Mouse (Mus musculus) forebrain, embryonic 15.5 days (tissue): ENCODE results near the gene Dnase1l1. TPM values are rescaled to one million over a fixed set of nuclear protein-coding genes. Genes with fewer than 3 reads are reported as not detected.

Experiments
- ATAC-seq: fragments of 200-750 bp; cut with Nextera tagmentation; replicated peaks from 2 replicates; pipeline ENCODE4 v1.8.0; 2017; ENCODE audit warnings: mild to moderate bottlenecking, moderate TSS enrichment, moderate library complexity
- H3K27ac ChIP-seq: fragments of 300-500 bp; sonication (generic); replicated peaks from 2 replicates; pipeline ENCODE4 v1.5.1; 2015; ENCODE audit warnings: mild to moderate bottlenecking, inconsistent platforms
- H3K27me3 ChIP-seq: fragments of 300-500 bp; sonication (generic); 2 replicates; pipeline ENCODE4 v1.6.1; 2015; ENCODE audit warnings: inconsistent platforms
- H3K36me3 ChIP-seq: fragments of 300-500 bp; sonication (generic); 2 replicates; pipeline ENCODE4 v1.6.1; 2015; ENCODE audit warnings: mild to moderate bottlenecking, inconsistent platforms
- H3K4me1 ChIP-seq: fragments of 300-500 bp; sonication (generic); 2 replicates; pipeline ENCODE4 v1.6.1; 2015; ENCODE audit warnings: inconsistent platforms
- H3K4me2 ChIP-seq: fragments of 300-500 bp; sonication (generic); replicated peaks from 2 replicates; pipeline ENCODE4 v1.6.1; 2015; ENCODE audit warnings: mild to moderate bottlenecking, inconsistent platforms
- H3K4me3 ChIP-seq: fragments of 300-500 bp; sonication (generic); 2 replicates; pipeline ENCODE4 v1.5.1; 2015; ENCODE audit warnings: mild to moderate bottlenecking, inconsistent platforms
- H3K9ac ChIP-seq: fragments of 300-500 bp; sonication (generic); replicated peaks from 2 replicates; pipeline ENCODE4 v1.6.1; 2015; ENCODE audit warnings: mild to moderate bottlenecking, inconsistent platforms
- H3K9me3 ChIP-seq: fragments of 300-500 bp; sonication (generic); 2 replicates; pipeline ENCODE4 v1.6.1; 2016; ENCODE audit warnings: inconsistent platforms
- WGBS: fragments of 180-500 bp; shearing (Covaris S2); methylation state at CpG from one replicate; pipeline ENCODE4 v1.1.7; 2015; ENCODE audit warnings: mixed read lengths; 5-methylcytosine and 5-hydroxymethylcytosine counted together
- microRNA-seq: library from miRNA; unstranded; fragments of <30 nt; microRNA quantifications from one replicate; pipeline ENCODE4, GENCODE M21; 2016
- polyA plus RNA-seq: library from polyadenylated mRNA; unstranded; fragments of >200 nt; fragmentation: Nextera tagmentation; extraction: Ambion mirVana; gene quantifications from 2 replicates; pipeline ENCODE4 v1.2.1, GENCODE M21; 2015

Dnase1l1 gene
- polyA plus RNA-seq, 1 experiment from 2014 or later = 2.2 TPM

DNA sequence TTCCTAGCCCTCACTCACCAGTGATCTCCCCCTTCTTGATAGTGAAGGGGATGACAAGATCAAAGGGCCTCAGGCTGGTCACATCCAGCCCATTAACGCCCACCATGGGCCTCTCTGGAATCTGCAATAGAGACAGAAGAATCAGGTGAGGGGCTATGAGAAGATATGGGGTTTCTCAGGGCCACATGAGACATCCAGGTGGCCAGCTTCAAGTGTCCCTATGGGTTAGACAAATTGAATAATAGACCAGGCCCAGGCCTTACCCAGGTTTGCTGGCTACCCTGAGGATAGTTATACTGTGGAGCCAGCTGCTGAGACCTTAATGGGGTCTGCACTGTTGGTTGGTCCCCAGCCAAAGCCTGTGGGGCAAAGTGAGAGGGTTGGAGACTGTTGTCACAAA lies 52.1 kb downstream of the Dnase1l1 start:
- no peak for ATAC-seq
- WGBS = 67% methylated on average over 1 of the region's 1 CpGs
- no peaks in the 10 kb centered on the region for H3K9me3 ChIP-seq
- H3K9ac ChIP-seq = no peak overlapping the region
- H3K36me3 ChIP-seq = peaks cover 96% of the 10 kb centered on the region
- no peak overlapping the region for H3K4me3 ChIP-seq
- H3K27ac ChIP-seq = no peak overlapping the region
- H3K4me1 ChIP-seq = no peaks in the 10 kb centered on the region
- H3K27me3 ChIP-seq = no peaks in the 10 kb centered on the region
- no peak overlapping the region for H3K4me2 ChIP-seq

Small RNA genes within 50 kb of the gene (microRNA-seq; reads per million reads assigned to microRNA genes)
- gene Mir7091 (not detected), gene Mir7092 (1.5 reads per million)

Other genes starting within 250 kb of the Dnase1l1 start
- gene Opn1mw, start 154.9 kb downstream of the Dnase1l1 start, polyA plus RNA-seq = not detected in 2 replicates
- gene Mecp2, start 147.0 kb downstream of the Dnase1l1 start, polyA plus RNA-seq = 15.9 and 16.4 TPM in 2 replicates
- gene Tex28, start 114.5 kb downstream of the Dnase1l1 start, polyA plus RNA-seq = not detected in 2 replicates
- gene Tktl1, start 105.1 kb downstream of the Dnase1l1 start, polyA plus RNA-seq = 0.19 TPM in 1 of 2 replicates, not detected in the other
- 105 and 116 TPM in 2 replicates for gene Flna, start 32.5 kb downstream of the Dnase1l1 start, polyA plus RNA-seq
- 17.7 and 18.1 TPM in 2 replicates for gene Emd, start 27.6 kb downstream of the Dnase1l1 start, polyA plus RNA-seq
- 503 and 525 TPM in 2 replicates for gene Rpl10, start 11.5 kb downstream of the Dnase1l1 start, polyA plus RNA-seq
- 93.6 and 101 TPM in 2 replicates for gene Taz, start 425 bp downstream of the Dnase1l1 start, polyA plus RNA-seq
- 185 and 191 TPM in 2 replicates for gene Atp6ap1, start 14.8 kb upstream of the Dnase1l1 start, polyA plus RNA-seq
- gene Gdi1, start 22.7 kb upstream of the Dnase1l1 start, polyA plus RNA-seq = 923 and 936 TPM in 2 replicates
- 65.1 and 65.6 TPM in 2 replicates for gene Fam50a, start 30.7 kb upstream of the Dnase1l1 start, polyA plus RNA-seq
- gene Plxna3, start 46.7 kb upstream of the Dnase1l1 start, polyA plus RNA-seq = 63.0 and 68.8 TPM in 2 replicates
- gene Lage3, start 71.3 kb upstream of the Dnase1l1 start, polyA plus RNA-seq = 82.9 and 87.9 TPM in 2 replicates
- gene Ubl4a, start 90.9 kb upstream of the Dnase1l1 start, polyA plus RNA-seq = 68.4 and 69.0 TPM in 2 replicates
- gene Slc10a3, start 91.0 kb upstream of the Dnase1l1 start, polyA plus RNA-seq = 6.9 and 7.0 TPM in 2 replicates
- gene Fam3a, start 110.9 kb upstream of the Dnase1l1 start, polyA plus RNA-seq = 36.3 and 40.1 TPM in 2 replicates
- gene Ikbkg, start 111.0 kb upstream of the Dnase1l1 start, polyA plus RNA-seq = 18.1 and 19.7 TPM in 2 replicates
- 61.0 and 63.2 TPM in 2 replicates for gene G6pdx, start 146.9 kb upstream of the Dnase1l1 start, polyA plus RNA-seq
- not detected in 2 replicates for gene Gm6880, start 199.1 kb upstream of the Dnase1l1 start, polyA plus RNA-seq